Mouse (Mus musculus) bone marrow, adult 2 months (tissue): ENCODE data around the gene Adgrb2.

Experiments
- CTCF ChIP-seq: fragments of 200-500 bp; IDR thresholded peaks from 2 replicates; pipeline ENCODE4 v1.5.1; 2011; ENCODE audit warnings: low read length, control low read depth; ENCODE audit not compliant: control insufficient read depth, insufficient read depth
- POLR2A ChIP-seq: fragments of 200-500 bp; IDR thresholded peaks from 2 replicates; pipeline ENCODE4 v1.6.1; 2011; ENCODE audit warnings: low read depth, mild to moderate bottlenecking, control low read depth, low read length, borderline replicate concordance; ENCODE audit not compliant: control insufficient read depth

- TF ChIP-seq CTCF (no peak), POLR2A (no peak)
Measured at GRCm38 (mm10) chr4:130056471-130056870, 71.8 kb downstream of the Adgrb2 start.
